ENCODE assay signal across 16 mouse cellular contexts in the genomic region with DNA sequence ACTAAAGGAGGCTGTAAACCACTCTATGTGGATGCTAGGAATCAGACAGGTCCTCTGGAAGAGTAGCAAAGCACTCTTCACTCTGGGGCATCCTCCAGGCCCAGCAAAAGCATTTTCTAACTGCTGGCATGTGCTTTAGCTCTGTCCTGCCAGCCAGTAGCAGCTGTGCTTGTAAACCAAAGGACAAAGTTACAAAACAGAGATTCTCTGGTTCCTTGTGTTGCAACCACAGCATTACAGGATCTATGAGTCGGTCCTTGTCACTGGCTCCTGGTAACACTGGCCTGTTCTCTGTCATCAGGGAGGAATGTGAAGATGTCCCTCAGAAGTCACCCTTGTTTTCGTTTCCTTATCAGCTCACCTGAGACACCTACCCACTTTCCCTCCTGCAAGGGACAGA. TPM values are rescaled to one million over a fixed set of nuclear protein-coding genes. Genes with fewer than 3 reads are reported as not detected.
"Had no signal": no experiment of that assay in that cellular context is flagged by ENCODE, and none has a peak within 500 bp of the region (broad histone marks: within the 10 kb centered on the region; RNA-seq: fewer than 3 reads in every experiment).

No protein-coding gene starts in this region.

- H3K4me3 ChIP-seq: kidney, embryonic 15.5 days; limb, embryonic 15.5 days; liver, embryonic 13.5 days; megakaryocyte, embryonic 14.5 days; midbrain, embryonic 13.5 days had no signal

- H3K36me3 ChIP-seq: kidney, embryonic 15.5 days; limb, embryonic 15.5 days; liver, embryonic 13.5 days; midbrain, embryonic 13.5 days had no signal

- H3K27ac ChIP-seq: kidney, embryonic 15.5 days; limb, embryonic 15.5 days; liver, embryonic 13.5 days; midbrain, embryonic 13.5 days; stomach, postnatal 0 days had no signal

- H3K4me1 ChIP-seq: liver, embryonic 13.5 days had no signal

- H3K4me2 ChIP-seq: kidney, embryonic 15.5 days; limb, embryonic 15.5 days; liver, embryonic 13.5 days; midbrain, embryonic 13.5 days had no signal

- H3K9ac ChIP-seq: kidney, embryonic 15.5 days; limb, embryonic 15.5 days; liver, embryonic 13.5 days; midbrain, embryonic 13.5 days had no signal

- DNase-seq: kidney, adult 2 months; kidney, postnatal 14 days; liver, embryonic 13.5 days; lung, postnatal 4 days; right cerebral cortex, adult 18-20 months; right cerebral cortex, postnatal 25 days; thymus, postnatal 4 days had no signal

- ATAC-seq: midbrain, embryonic 13.5 days had no signal

- H3K9me3 ChIP-seq: kidney, embryonic 15.5 days; limb, embryonic 15.5 days; liver, embryonic 13.5 days; midbrain, embryonic 13.5 days had no signal

RNA-seq across cellular contexts. Expression of a gene that starts 4.5 kb away (rescaled TPM):
- total RNA-seq: left cerebral cortex, adult 8-10 months; left cerebral cortex, postnatal 25 days had no signal
- polyA plus RNA-seq: limb, embryonic 11.5 days; liver, embryonic 13.5 days; neural tube, embryonic 14.5 days had no signal
